Mouse (Mus musculus): Measurements from ENCODE around the gene Stk32c.

The Stk32c gene

GRCm38 (mm10) chr7:139212754-139213745, at the start of gene Stk32c, which contains the start of gene Lrrc27:
Gene Stk32c, minus strand, starts transcription at chr7:139213307.
Gene Lrrc27, plus strand, starts transcription at chr7:139212988.
- DNase-seq, result peak; percentile 99

DNA sequence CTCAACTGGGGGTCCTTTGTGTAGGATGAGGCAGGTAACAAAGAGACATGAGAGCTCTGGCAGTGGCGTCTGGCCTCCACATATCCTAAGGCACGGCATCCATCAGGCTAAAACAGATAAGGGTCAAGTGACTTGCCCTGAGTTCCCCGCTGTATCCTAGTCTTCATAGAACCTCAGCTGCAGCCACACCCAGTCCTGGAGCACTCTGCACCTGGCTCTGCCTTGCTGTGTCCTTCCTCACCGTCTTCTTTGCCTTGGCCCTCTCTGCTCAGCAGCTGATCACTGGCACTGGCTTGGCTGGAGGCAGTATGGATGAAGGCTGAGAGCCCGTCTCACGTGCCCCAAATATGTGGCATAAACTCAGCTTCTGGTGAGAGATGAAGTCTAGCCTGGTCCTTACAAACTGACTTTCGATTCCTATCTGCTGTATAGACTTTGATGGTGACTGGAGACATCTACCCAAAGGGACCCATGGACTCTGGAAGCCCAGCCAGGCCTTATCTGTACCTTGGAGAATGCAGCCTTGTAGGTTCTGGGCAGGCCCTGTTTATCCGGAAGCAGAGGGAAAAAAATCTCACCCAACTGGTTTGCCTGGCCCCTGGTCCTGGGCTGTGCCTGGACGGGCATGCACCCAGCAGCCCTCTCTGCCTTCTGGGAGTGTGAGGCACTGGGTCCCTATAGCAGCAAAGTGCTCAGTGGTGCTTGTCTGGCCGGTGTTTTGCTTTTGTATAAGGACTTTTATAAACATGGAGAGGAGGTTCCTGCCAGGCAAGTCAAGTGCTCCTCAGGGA, 44.8 kb upstream of the Stk32c start:
- DNase-seq, result no peak

- DNase-seq, result no peak
These were observed 41.5 kb upstream of the Stk32c start for GRCm38 (mm10) chr7:139254626-139255025.

DNA sequence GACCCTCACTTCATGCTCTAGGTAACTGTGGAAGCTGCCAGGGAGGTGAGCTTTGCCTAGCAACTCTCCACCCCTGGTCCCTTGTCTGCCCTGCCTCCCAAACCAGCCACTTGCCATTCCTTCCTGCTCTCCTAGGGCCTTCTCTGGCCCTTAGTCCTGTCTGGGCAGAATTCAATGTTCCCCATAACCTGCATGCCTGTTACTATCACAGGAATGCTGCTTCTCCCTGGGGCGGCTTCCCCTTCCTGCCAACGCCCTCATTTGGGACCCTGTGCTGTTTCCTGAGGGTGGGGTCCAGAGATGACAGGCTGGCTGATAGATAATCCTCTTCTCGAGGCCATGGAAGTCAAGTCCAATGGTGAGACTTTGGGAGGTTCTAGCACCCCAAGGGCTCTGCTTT, 40.4 kb upstream of the Stk32c start:
- DNase-seq, result no peak

DNA sequence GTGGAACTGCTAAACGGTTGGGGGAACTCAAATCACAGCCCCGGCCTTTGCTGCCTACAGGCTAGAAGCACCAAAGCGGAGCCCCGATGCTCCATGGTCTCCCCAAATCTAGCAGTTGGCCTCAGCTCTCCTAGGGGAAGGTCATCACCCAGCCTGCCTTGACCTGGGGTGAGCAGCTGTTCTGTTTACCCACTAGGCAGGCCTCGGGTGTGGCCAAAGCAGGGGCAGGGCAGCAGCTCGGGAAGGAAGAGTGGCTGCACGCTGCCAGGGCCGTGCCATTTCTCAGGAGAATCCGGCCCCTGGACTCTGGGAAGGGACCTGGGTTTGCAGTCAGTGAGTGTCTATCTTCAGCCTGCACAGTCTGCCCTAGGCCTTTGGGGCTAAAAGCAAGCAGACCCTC, 39.9 kb upstream of the Stk32c start:
- DNase-seq, result no peak

GRCm38 (mm10) chr7:139252566-139252965, 39.5 kb upstream of the Stk32c start:
- no peak for DNase-seq

DNA sequence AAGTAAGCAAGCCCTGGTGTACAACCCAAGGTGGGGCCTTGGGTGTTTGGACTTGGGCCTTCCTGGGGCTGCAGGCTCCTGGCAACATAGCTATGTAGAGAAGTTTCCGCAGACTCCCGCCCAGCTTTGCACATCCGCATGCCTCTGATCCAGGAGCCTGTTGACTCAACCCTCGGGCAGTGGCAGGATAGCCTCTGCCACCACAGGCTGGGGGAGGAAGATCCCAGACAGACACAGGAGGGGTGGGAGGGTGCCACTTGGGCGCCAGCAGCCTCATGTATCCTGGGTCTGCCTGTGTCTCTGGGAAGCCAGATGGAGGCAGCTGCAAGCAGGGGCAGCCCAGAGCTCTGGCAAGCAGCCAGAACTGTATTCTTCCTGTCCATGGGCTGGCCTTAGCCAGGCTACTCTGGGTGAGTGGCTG, 38.8 kb upstream of the Stk32c start:
- peak; percentile 25 to 37 for DNase-seq

DNA sequence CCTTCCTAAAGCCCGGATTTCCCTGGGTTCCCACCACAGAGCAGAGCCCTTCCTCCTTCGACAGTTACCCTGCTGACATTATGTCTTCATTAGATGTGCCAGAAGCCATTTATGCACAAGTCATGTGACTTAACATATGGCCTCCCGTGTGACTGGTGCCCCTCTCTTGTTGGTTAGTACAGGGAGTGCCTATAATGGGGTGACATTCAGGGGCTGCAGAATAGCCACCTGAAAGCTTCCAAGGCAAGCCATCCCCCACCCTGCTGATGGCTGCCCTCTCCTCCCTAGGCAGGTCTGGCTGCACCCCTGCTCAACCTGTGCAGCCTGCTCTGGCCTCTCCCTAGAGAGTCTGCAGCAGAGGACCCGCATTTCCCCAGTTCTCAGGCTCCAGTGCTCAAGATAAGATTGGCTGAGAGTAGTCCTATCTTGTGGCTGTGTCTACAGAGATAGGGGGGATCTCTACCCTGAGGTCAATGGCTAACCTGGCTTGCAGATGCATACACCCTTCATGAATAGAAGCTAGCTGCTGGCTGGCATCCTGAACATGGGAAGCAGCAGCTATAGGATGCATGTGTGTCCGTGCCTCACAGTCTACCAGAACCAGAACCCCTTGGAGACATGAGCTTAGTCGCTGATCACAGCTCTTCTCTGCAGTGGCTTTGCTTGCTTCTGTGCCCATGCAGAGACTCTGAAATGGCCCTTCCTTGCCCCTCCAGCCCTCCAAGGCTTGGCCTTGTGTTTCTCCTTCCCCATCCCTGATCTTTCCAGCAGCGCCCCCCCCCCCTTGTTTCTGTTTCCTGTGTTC, 36.5 kb upstream of the Stk32c start:
- DNase-seq, result peak in 1 of 2 experiments; percentile 29

DNA sequence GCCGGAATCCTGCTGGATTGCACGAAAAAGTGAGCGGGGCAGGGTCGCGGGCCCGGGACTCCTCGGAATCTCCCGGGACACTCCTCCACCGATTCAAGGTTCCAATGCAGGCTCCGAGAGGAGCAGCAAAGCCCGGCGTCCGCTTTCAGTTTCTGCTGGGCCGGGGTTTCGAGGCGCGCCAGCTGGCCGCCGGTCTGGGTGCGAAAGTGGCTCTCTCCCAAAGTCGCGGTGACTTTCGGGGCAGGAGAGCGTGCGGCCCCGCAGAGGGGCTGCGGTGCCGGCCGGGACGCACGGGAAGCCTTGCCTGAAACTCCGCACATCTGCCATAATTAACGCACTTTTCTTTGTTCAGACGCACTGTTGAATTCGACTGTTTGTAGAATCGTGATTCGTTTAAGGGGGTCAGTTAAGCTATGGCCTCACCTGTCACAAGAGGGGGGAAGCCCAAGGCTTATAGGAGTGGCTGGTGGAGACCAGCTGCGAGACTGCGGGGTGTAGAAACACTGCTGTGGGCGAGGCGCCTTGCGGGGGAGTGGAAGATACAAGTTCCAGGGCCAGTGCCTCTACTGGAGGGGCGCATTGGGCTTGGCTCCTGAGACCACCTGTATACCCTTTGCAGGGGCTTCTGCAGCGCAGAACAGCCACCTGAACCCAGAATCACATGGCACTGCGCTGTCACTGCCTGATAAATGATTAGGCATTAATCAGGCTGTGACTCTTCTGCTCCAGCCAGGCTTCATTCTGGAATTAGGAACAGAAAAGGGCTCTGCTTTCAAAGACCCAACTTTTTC, 35.7 kb upstream of the Stk32c start:
- DNase-seq, result peak in 1 of 2 experiments; percentile 29

- DNase-seq, result peak; percentile 80 to 90
These were observed 34.9 kb upstream of the Stk32c start, which contains the start of gene Pwwp2b for GRCm38 (mm10) chr7:139247881-139248614. Gene Pwwp2b, plus strand, starts transcription at chr7:139248482.

DNA sequence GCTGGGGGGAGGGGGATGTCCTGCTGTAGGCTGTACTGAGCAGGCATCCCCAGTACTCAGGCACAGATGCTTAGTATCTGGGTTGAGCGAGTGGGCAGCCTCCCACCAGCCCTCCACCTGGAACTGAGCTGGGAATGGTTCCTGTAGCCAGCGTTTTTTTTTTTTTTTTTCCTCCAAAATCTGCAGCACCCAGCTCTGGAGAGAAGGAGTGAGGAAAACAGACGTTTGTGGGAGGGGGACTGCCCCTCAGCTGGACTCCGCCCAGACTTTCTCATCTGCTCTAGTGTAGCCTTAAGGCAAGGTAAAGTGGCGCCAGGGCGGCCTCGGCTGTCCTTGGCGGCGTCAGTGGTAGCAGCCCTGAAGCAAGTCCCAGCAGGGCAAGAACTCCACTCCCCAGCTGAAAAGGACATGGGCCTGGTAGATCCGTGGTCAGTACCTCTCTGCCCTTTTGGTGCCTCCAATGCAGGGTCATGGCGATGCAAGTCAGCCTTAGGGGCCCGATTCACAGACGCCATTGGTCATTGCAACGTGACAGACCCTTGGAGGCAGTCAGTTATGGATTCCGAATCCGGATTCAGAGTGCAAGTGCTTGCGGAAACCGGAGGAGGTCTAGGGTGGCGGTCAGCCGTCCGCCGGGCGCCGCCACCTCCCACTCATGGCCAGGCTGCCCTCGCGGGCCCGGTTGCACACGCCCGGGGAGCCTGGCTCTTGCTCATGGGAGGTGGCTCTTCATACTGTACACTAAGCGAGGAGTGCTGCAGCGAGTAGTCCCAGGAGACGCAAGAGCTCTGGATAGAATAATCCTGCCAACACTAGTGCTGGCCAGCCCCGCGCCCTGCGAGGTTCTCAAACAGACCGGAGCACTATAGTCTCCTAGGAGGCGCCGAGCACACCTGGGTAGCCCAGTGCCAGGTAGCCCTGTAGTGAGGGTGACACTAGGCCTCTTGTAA, 34.1 kb upstream of the Stk32c start:
- peak in 1 of 2 experiments; percentile 63 for DNase-seq

DNA sequence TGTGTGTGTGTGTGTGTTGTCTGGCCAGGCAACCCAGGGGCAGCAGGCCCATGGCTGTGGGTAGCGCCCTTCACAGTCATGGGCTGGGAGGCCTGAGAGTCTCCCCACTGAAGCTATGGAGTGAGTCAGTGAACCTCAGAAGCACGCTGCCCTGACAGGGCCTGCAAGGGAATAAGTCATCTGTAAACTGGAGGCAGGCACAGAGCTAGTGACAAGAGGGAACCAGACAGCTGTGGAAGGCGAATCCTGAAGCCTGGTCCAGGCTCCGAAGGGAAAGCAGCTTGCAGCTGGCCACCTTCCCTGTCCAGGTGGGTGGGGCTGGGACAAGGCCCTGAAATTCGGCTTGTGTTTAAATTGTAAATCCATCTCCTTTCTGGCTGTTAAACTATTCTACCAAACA, 33.0 kb upstream of the Stk32c start:
- no peak for DNase-seq

DNA sequence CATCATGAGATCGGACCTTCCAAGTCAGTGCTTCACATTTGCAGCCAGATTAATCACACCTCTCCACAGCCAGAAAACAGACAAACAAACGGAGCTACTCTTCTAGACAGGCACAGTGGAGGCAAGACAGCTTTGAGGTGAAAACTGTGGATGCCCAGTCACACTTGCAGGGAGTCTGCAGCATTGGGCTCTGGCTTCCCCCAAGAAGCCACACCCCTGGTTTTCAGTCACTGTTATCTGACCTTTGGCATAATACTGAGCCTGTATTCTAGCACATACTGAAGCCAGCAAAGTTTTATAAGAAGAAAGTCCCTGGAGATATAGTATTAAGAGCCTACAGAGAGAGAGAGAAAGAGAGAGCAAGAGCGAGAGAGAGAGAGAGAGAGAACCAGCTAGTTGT, 26.3 kb upstream of the Stk32c start:
- DNase-seq, result no peak

DNA sequence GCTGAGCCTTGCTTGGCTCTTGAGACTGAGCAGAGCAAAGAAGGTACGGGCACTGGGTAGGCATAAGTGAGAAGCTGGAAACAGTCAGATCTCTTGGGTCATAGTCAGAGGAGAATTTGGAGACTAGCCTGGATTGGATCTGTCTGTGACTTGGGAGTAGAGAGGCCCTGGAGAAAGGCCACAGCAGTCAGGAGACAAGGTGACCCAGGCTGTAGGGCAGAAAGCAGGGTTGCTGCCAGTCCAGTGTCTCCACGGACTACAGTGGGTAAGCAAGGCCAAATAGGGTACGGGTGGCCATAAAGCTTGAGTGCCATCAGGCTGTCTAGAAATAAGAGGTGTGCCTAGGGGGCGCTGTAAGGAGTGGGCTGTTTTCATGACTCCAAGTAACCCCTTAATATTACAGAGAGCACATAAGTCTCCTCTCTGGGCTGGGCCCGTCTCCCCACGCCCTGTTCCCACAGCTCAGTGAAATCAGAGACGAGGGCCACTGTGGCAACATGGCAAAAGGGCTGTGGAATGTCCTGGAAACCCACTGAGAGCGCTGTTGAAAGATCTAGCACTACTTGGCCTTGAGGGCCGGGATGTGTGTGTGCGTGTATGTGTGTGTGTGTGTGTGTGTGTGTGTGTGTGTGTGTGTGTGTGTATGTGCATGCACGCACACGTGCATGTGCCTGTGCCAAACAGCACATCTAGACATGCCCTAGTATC, 22.7 kb upstream of the Stk32c start:
- DNase-seq, result no peak

DNA sequence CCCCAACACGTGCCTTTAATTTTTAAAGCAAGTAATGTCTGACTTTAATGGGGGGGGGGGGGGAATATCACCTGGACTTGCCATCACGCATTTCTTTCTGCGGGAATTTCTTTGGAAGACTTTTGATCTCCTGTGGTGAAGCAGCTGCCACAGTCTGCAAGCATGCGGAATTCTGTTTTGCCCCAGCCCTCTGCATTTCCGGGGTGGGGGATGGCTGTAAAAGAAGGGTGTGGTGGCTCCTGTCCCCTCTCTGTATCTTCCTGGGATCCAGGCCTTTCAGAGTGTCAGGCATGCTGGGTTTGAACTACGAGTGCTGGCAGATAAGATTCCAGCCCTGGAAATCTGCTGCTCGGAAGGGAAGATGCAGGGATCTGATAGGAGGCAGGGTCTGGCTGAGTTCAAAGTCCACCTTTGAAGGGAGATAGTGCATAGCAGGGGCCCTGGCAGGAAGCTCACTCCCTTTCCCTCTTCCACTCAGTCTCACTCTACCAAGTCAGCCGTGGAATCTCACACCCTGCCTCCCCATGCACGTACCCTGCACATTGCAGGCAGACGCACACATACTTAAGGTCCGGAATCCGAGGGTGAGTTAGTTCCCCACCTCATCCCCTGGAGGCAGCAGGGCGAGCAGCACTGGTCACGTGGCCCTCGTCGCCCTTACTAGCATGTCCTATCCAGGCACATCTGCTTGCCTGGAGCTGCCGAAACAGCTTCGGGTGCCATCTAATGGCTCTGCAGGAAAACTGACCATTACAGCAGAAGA, 21.5 kb upstream of the Stk32c start:
- peak; percentile 28 to 42 for DNase-seq

DNA sequence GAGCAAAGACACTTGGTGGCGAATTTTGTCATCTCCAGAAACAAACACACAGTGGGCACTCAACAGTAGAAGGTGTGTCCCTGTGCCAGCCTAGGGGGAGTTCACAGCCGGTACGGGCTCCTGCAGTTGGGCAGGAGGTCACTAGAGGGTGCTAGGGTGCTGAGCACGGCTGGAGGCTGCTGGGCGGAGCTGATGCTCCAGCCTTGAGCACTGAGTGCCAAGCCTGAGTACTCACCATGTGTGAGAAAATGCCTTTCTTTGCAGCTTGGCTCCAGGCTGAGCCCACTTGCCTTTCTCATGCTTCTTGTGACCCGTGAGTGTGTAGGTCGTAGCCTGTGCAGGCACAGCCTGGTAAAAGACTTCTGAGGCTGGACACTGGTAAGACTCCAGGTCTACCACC, 20.6 kb upstream of the Stk32c start:
- DNase-seq, result peak; percentile 92 to 95

- DNase-seq, result no peak
These were observed 17.1 kb upstream of the Stk32c start for GRCm38 (mm10) chr7:139230241-139230640.

GRCm38 (mm10) chr7:139229837-139230236, 16.7 kb upstream of the Stk32c start:
- no peak for DNase-seq

Measured in cerebellum, postnatal 25 days (tissue).